Mouse (Mus musculus) spleen, adult 2 months (tissue): ENCODE data around the gene Ptprb.

ENCODE experiments used
- CTCF ChIP-seq: fragments of 200-500 bp; IDR thresholded peaks from 2 replicates; pipeline ENCODE4 v1.5.1; 2011; ENCODE audit warnings: mild to moderate bottlenecking, inconsistent platforms; ENCODE audit not compliant: insufficient read depth, insufficient read length, insufficient replicate concordance; ENCODE audit errors: extremely low read depth
- POLR2A ChIP-seq: fragments of 200-500 bp; IDR thresholded peaks from 2 replicates; pipeline ENCODE4 v1.6.1; 2011; ENCODE audit warnings: low read depth, low read length, inconsistent platforms

DNA sequence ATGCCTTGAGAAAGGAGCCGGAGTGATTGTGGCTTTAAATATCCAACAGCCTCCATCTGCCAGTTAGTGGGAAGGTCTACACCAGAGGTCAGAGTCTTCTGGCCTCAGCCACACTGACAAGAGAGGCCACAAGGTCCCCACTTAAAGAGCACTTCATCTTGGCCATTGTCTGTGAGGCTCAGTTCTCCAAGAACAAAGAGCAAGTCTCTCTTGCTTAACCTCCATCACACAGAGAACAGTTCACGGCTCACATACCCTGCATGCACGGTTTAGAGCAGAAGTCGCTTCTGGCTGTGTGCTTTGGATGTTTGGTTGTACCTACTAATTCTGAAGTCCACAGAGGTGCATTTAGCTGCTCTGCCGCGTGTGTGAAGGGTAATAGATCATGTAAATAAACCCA lies 113.5 kb downstream of the Ptprb start:
- TF ChIP-seq POLR2A (no peak), CTCF (no peak)
